Mouse (Mus musculus): ENCODE results near the gene Stk26.

Gene Stk26

DNA sequence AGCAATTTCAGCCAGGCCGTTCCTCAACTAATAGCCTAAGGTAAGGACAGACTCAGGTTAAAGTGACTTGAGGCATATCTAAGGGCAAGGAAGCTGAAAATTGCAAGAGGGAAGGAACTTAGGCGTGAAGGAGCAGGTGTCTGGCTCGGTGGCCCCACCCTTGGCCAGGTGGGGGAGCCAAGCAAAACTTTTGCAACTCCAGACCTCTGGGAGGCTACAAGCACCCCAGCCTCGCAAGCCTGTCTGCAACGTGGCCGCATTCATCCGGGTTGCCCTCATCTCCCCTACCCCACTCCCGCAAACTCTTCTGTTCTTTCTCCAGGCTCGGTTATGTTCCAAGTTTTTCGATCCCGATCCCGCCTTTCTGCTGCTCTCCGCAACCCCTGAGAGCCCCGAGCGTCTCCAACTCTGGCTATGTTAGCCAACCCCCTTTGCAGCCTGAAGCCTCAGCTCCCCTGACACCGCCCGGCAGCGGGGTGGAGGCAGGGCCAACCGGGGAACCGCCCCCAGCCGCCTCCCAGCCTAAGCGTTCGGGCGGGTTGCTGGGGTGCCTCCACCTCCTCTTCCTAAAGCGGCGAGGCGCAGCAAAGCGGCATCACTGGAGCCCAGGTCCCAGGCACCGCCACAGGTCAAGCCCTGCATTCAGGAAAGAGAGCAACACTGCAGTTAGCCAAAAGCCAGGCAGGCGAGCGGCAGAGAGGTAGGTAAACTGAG, at the start of gene Stk26:
Gene Stk26 (plus strand): TSS at position 201 of the 714 bp plus-strand sequence.
- DNase-seq (ENCODE audit: low read depth, low spot score): peak; percentile 45

DNA sequence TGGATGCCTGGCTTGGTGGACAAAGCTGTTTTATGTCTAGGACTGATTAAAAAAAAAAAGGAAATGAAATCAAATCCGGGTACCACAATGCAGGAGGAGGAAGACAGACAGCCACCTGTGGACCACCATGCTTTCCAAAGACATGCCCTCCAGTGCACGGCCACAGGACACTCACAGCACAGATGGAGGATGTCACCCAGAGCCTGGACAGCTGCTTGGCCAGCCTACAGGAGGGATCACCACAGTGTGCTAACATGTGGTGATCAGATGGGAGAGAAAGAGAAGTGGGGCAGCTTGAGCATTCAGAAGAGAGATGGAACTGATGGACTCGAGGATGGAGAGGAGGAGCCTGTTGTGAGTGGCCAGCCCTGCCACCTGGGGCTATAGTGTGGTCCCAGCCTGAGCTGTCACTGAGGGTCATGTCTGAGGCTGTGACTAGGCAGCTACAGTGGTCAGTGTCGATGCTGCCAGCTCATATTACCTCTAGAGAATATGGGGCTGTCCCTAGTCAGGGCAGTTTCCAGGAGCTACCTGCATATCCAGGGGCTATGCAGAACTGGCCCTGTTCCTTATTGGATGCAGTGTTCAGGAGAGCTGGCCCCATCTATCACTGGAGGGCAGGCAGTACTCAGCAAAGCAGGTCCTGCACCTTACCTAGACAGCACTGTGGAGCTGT, 47.7 kb upstream of the Stk26 start:
- no peak for DNase-seq (ENCODE audit: low read depth, low spot score)

DNA sequence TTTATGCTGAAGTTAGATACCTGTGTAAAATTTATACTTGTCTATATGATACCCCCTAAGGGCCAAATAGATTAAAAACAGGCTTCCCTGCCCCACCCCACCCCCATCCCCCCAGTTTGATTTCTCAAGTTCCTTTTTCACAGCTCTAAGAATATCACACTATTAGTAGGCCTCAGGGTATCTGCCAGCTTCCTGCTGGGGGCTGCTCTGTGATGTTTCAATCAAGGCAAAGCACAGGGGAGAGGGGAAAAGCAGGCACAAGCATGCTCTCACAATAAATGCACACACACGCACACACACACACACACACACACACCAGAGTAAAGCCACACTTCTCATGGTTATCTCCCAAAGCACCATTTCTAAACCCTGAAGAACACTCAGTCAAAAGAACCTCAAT, 43.0 kb upstream of the Stk26 start:
- no peak for DNase-seq (ENCODE audit: low read depth, low spot score)

DNA sequence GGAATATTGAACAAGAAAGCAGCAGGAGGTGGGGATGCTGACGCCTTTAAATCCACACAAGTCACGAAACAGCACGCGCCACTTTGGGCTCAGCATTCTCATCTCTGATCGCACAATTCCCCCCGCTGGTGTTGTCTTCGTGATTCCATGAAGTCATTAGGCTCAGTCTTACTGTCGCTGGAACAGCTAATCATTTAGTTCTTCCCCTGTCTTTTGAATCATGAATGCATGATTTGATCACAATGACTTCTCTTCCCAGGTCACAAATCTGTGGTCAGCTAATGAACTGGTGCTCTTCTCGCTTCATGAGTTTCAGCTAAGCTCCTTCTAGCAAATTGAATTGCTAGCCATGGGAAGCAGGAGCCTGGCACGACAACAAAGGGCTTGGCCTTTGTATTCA, 42.3 kb upstream of the Stk26 start:
- no peak for DNase-seq (ENCODE audit: low read depth, low spot score)

DNA sequence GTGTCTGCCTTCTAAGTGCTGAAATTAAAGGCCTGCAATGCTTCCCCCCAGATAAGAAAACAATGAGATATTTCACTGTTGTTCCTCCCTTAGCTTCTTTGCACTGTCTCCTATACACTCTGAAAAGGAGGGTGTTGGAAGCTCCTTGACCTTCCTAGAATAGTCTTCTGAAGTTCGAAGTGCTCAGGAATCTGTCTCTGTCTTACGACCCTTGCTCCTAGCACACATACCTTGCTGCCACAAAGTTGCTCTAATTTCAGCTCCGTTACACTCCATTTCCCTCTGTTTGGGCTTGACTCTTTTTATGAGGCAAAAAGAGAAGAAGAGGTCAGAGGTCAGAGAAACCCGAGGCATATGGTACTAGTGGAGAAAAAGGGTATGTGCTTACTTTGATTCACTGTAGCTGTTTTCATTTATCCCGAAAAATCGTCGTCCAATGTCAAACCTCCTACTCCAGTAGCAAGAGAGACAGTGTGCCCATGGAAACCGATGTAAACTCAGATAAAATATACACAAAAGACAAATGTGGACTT, 41.1 kb upstream of the Stk26 start:
- DNase-seq (ENCODE audit: low read depth, low spot score): no peak

DNA sequence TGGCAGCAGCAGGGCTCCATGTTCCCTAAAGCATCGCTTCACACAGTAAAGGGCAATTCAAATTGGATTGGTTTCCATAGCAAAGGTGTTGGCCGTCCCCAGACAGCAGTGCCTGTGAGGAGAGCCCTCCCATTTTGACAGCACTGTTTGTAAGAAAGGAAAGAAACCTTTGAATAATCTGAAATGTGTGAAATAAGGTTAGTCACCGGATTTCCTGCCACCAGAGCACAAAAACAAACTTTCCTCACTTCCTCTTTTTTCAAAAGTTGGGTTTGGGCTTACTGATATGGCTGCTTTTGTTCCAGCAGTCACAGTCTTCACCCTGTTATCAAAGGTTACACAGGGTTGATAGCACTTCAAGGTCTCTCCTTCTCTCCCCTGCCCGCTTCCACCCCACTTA, 35.2 kb upstream of the Stk26 start:
- no peak for DNase-seq (ENCODE audit: low read depth, low spot score)

DNA sequence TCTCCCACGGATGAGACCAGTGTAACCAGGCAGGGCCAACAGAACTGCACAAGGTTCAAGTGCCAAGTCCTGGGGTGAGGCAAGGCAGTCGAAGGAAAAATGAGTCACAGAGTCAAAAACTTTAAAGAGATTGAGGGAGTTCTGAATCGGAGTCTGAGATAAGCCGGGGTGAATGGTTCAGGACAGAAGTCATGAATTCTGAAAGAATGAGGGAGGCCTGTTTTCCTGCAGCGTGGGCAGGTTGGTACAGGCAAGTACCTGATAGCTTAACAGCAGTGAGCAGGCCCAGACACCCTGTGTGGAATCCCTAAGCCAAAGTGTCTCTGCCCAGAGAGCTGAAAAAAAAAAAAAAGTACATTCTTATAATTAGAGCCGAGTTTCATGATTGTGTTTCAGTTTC, 17.0 kb upstream of the Stk26 start:
- DNase-seq (ENCODE audit: low read depth, low spot score): no peak

DNA sequence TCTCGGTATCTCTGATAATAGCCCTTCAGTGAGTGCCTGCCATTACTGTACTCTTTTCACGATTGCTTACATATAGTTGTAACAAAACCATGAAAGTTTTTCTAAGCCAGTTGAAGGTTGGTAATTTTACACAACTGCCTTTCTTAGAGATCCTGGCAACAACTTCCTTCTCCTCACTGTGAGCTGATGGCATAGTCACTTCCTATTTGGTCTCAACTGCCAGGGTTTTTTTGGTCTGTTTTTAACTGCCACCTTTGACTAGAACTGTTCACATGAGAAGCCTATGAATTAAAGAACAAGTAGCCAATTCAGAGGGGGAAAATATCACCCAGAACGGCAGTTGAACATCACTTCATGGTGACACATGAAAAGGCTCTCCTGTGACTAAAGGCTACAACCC, 5.3 kb upstream of the Stk26 start:
- no peak for DNase-seq (ENCODE audit: low read depth, low spot score)

DNA sequence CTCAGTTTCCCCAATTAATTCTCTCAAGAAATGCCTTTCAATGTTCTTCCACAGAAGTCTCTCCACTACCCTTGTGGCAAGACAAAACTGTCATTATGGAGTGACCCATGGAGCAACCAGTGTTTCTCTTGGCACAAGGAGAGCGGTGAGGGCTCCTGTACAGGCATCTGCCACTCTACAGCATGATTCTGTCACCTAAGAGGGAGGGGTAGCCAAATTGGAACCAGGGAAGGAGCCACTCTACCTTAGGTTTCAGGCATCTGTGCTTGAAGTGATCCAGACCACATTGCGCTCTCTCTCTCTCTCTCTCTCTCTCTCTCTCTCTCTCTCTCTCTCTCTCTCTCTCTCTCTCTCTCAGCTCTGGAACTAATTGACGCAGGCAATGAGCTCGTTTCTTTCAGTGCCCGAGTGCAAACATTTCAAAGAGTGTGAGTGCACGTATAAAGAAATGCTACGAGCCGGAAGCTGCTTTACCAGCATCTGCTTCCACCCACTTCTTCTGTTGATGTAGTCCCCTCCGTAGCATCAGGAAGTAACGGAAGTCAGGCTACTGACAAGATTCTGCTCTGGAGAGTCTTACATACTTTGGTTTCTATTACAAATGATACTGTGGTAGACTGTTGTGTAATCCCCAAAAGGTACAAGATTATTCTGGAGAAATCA, 4.7 kb upstream of the Stk26 start:
- no peak for DNase-seq (ENCODE audit: low read depth, low spot score)

DNA sequence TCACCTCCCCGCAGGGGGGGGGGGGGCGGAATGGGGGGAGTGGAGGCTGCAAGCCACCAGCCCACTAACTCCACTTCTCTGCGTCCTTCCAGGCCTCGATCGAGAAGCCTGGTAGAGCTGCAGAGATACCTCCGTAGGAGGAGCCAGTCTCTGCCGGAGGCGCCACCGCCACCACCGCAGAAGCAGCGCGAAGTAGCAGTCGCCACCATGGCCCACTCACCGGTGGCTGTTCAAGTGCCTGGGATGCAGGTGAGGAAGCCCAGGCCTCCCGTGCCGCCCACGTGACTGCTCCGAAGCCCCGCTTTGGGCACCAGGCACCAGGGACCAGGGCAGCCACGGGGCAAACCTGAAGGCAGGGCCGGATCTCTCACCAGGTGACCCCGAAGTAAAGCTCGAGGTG, 740 bp downstream of the Stk26 start:
- DNase-seq (ENCODE audit: low read depth, low spot score): peak; percentile 17

DNA sequence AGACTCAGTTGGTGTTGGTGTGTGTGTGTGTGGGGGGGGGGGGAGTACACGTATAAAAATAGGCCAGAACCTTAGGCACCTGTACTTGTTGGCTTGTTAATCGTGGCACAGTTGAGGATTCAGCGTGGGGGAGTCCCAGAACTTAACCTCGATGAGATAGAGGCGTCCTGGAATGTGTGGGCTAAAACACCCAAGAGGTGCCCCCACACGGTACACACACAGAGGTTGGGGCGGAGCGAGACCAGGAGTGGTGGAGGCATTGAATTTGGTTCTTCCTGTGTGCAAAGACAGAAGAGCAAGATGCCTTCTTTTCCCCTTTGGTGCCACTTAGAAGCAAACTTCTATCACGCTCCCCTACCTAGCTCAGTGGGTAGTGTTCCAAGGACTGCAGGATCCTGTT, 1.2 kb downstream of the Stk26 start:
- DNase-seq (ENCODE audit: low read depth, low spot score): no peak

DNA sequence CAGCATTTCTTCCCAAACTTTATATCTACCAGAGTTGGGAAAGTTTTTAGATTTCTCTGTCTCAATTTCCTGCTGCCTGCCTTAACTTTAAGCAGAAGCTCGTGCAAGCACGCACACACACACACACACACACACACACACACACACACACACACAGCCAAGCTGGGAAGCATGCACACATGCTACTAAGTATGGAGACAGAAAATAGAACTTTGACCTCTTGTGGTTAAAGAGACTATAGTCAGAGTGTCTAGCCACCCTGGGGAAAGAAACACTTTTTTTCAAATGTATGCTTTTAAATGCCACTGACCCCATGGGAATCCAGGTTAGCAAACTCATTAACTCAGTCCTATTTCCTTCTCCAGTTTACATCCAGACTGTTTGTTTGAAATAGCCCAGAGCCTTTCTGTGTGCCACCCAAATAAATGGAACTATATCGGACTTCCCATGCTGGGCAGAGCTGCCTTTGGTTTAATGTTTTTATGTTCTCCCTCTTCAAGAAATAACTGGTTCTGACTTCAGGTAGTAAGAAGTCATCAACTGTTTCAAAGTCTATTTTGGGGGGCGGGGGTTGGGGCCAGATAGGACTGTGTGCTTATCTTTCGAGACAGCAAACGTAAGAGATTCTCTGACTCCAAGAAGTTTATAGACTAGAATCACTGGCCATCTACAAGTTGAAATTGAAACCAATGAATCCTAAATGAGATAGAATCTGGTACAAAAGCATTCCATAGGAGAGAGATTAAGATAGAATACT, 9.8 kb downstream of the Stk26 start:
- DNase-seq (ENCODE audit: low read depth, low spot score): no peak

DNA sequence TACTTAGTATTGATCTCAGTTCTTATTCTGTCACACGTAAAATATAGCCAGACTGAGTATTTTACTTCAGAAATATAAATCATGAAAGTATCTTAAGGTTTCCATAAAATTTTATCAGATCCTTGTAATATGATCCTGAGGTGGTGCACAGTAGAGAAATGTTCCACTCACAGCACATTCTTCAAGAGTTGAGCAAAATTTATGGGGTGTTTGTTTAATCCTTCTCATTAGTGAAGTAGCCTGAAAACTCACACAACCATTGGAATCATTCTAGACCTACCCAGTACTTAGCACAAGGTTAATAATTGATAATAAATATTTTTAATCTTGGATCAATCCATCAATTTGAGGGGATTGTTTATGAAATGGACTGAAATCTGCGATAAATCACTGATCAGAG, 22.9 kb downstream of the Stk26 start:
- DNase-seq (ENCODE audit: low read depth, low spot score): no peak

DNA sequence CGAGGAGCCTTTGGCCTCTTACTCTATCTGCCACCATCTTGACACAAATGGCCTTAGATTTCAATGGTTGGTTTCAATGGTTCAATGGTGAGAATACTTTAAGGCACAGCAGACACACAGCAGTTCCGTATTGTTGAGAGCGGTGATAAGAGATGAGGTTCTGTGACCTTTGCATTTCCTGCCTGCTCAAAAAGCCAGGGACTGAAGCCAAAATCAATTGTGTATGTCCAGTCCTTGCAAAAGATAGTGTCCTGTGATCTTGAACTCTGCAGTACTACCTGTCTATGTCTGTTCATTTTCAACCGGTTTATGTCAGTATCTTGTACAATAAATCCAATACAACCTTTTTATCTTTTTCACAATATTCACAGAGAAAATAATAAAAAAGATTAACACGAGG, 23.9 kb downstream of the Stk26 start:
- DNase-seq (ENCODE audit: low read depth, low spot score): no peak

DNA sequence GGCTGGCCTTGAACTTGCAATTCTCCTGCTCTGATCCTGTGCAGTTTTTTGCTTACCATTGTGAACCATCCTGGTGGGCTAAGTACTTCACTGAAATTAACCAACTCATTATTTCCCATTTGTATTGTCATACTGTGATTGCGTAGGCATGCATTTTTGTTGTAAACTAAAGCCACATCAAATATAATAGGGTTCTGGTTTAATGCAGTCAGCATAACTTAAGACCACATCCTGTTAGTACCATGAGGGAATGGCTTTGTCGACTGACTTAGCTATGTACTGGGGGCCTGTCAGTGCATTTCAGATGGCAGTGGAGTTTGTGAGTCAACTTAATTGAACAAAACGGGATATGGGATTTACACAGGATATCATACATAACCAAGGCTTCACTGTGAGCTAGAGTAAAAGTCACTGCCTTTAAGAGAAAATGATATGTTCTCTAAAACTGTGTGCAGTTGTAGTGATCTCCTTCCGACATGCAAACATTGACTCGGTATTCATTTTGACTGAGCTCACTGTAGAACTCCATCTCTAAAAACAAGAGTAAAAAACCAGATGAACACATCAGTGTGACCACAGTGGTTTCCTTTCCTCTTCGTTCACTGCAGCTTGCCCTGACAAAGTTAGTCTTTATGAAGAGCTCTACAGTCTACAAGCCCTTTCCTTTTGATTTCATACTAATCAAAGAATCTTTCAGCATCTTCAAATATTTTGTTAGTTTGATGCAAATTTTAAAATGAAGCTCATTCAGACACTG, 33.6 kb downstream of the Stk26 start:
- DNase-seq (ENCODE audit: low read depth, low spot score): no peak

DNA sequence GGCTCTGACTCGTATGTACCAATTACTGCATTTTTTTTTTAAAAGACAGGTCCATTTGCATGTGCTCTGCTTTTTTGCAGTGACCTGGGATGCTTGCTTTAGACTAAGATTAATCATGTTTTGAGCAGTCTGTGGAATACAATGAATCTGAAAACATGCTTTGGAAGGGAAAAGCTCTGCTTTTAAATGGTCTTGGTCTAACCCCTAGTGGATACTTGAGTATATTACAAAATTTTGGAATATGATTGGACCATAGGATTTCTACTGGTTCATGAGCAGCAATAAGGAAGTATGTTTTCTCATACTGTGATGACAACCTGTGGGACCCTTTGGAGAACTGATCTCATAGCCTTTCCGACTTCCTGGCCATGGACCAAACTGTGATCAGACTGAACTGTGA, 47.2 kb downstream of the Stk26 start:
- DNase-seq (ENCODE audit: low read depth, low spot score): no peak

DNA sequence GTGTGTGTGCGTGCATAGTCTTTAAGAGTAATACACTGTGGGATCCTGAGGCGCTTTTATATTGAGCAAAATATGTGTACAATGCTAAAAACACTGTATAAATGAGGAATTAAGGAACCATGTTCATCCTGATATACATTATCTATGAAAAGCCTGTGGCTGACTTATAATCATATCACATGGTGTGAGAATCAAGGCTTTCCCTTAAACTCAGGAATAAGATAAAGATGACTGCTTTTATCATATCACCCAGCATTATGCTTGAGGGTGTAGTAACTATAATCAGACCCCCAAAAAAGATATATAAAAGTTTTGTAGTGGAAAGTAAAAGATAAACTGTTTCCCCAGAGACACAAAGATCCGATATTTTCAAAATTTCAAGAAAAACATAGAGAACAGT, 62.6 kb downstream of the Stk26 start:
- DNase-seq (ENCODE audit: low read depth, low spot score): no peak

DNA sequence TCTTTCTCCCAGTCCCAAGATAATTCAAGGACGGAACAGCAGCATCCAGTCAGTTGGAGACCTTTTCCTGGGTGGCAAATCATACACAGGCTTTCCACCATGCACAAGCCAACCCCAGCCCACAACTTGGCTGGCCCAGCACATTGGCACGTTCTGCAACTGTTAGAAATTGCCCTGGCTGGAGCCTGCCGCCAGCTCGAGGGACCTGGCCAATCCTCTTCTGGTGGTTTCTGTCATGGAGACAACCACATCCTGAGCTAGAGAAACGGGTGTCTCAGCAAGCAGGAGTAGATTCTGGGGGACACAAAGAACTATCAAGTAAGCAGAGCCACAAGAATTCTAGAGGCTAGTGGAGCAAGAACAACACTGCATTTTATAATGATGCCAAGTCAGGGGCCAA, 69.1 kb downstream of the Stk26 start:
- no peak for DNase-seq (ENCODE audit: low read depth, low spot score)

DNA sequence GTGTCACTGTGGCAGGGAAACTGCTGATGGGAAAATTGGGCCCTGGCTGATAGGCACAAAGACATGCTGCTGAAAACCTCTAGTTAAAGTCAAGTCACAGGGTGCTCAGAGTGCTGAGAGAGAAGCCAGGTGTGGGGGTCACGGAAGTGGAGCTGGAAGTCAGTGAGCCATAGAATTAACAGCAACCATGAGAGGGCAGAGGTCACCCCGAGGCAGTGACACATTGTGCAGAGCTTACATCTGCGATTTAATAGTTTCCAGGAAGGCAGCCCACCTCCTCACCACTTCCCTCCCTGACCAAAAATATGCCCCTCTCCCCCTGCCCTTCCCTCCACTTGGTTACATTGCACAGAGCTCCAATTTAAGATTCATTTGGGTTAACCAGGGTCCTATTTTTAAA, 76.5 kb downstream of the Stk26 start:
- no peak for DNase-seq (ENCODE audit: low read depth, low spot score)

DNA sequence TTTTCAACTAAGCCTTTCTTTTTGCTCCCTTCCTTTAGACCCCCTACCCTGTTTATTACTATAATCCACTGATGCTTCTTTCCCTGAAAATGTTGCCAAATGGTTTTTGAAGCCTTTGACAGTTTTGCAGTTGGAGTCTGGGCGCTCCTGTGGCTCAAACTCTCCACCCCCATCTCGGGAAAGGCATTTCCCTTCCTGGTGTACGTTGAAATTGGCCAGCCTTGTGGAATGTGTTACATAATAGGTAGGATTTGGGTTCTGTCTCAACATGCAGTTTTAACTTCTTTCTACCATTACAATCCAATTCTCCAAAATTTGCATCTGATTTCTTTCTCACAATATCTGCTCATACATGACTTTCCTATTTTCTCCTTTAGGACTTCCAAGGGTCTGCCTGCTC, 77.9 kb downstream of the Stk26 start:
- no peak for DNase-seq (ENCODE audit: low read depth, low spot score)

DNA sequence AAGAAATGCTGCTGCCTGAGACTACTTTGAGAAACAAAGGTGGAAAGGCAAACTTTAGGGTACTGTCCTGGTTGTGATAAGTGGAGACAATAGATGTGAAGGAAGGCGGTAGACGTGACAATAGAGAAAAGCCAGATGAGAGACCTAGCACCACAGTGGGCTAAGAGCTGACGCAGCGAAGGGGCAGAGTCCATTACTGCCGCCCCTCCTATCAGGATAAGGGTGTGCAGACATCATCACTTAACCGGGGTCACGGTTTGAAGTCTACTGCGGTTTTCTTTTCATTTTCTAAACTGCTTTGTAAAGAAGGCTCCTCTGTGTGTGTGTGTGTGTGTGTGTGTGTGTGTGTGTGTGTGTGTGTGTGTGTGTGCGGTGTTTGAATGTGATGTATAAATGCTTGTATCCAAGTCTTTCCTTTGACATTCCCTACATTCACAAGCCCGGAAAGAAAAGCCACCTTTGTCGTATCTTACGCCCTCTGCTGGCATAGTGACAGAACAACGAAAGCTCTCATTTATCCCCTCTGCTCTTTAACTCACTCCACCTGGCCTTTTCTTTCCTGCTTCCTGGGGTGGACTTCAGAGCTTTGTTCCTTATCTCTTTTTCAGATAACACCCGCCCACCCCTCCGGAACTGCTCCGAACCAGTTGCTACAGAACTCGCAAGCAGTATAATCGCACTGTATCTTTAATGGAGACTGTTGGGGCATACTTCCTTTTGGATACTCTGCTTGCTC, 84.0 kb downstream of the Stk26 start:
- DNase-seq (ENCODE audit: low read depth, low spot score): peak; percentile 38
